Mouse (Mus musculus) bone marrow macrophage, adult 2 months (primary cell): Measurements from ENCODE around the gene Prkce.

Source experiments
- CTCF ChIP-seq: IDR thresholded peaks from 2 replicates; pipeline ENCODE4 v1.5.1; 2012; ENCODE audit warnings: low read depth, mild to moderate bottlenecking, low read length, moderate library complexity
- POLR2A ChIP-seq: IDR thresholded peaks from 2 replicates; pipeline ENCODE4 v1.6.1; 2012; ENCODE audit warnings: mild to moderate bottlenecking, low read depth, low read length, borderline replicate concordance

GRCm38 (mm10) chr17:86705236-86705635, 537.7 kb downstream of the Prkce start:
- TF ChIP-seq CTCF: no peak
- TF ChIP-seq POLR2A: no peak
